Mouse (Mus musculus) brain, embryonic 18.5 days (tissue): Measurements from ENCODE around the gene Tvp23a.
A peak's percentile ranks its signal among the peaks of the same experiment; 100 is the strongest.

ENCODE experiments used
- DNase-seq: peaks from one replicate; pipeline ENCODE4 v3.0.0-alpha.2; 2012; ENCODE audit warnings: low read depth, low spot score

The Tvp23a gene

GRCm38 (mm10) chr16:10447264-10447594, at the start of gene Tvp23a:
Gene Tvp23a (minus strand): TSS chr16:10447362.
- DNase-seq: peak; percentile 80

GRCm38 (mm10) chr16:10495824-10496298, 48.7 kb upstream of the Tvp23a start:
- DNase-seq: no peak

- DNase-seq: no peak
These were observed 45.4 kb upstream of the Tvp23a start for GRCm38 (mm10) chr16:10492587-10492986.

- no peak for DNase-seq
These were observed 44.6 kb upstream of the Tvp23a start for GRCm38 (mm10) chr16:10491716-10492115.

GRCm38 (mm10) chr16:10490503-10491150, 43.5 kb upstream of the Tvp23a start:
- no peak for DNase-seq

- no peak for DNase-seq
These were observed 42.8 kb upstream of the Tvp23a start for GRCm38 (mm10) chr16:10489904-10490457.

- no peak for DNase-seq
These were observed 42.3 kb upstream of the Tvp23a start for GRCm38 (mm10) chr16:10489483-10489882.

- no peak for DNase-seq
These were observed 41.8 kb upstream of the Tvp23a start for GRCm38 (mm10) chr16:10488769-10489481.

GRCm38 (mm10) chr16:10487895-10488493, 40.8 kb upstream of the Tvp23a start:
- DNase-seq: no peak

- no peak for DNase-seq
These were observed 39.8 kb upstream of the Tvp23a start for GRCm38 (mm10) chr16:10486993-10487392.

GRCm38 (mm10) chr16:10482343-10482742, 35.2 kb upstream of the Tvp23a start:
- no peak for DNase-seq

- DNase-seq: no peak
These were observed 32.7 kb upstream of the Tvp23a start, which contains the start of gene Ciita for GRCm38 (mm10) chr16:10479857-10480256. Gene Ciita (plus strand): TSS chr16:10480059.

- no peak for DNase-seq
These were observed 28.8 kb upstream of the Tvp23a start for GRCm38 (mm10) chr16:10475919-10476318.

GRCm38 (mm10) chr16:10474956-10475355, 27.8 kb upstream of the Tvp23a start:
- no peak for DNase-seq

GRCm38 (mm10) chr16:10471950-10472349, 24.8 kb upstream of the Tvp23a start:
- DNase-seq: no peak

GRCm38 (mm10) chr16:10468201-10468600, 21.0 kb upstream of the Tvp23a start:
- DNase-seq: no peak

GRCm38 (mm10) chr16:10467391-10468107, 20.4 kb upstream of the Tvp23a start:
- DNase-seq: no peak

- no peak for DNase-seq
These were observed 18.0 kb upstream of the Tvp23a start for GRCm38 (mm10) chr16:10465011-10465681.

- no peak for DNase-seq
These were observed 14.0 kb upstream of the Tvp23a start for GRCm38 (mm10) chr16:10461178-10461577.

GRCm38 (mm10) chr16:10460188-10460587, 13.0 kb upstream of the Tvp23a start:
- no peak for DNase-seq

- no peak for DNase-seq
These were observed 7.4 kb upstream of the Tvp23a start for GRCm38 (mm10) chr16:10454583-10454974.
